Mouse (Mus musculus): Measurements from ENCODE around the gene Yars2. TPM values are rescaled to one million over a fixed set of nuclear protein-coding genes. Genes with fewer than 3 reads are reported as not detected.
"Not testable (repeated sequence)": the region's sequence is repeated elsewhere in the genome, so short reads cannot be mapped to it uniquely, and the experiment has no call there.

Gene Yars2
- polyA plus RNA-seq, 1 experiment from 2014 or later: 26.2 TPM

- H3K9me3 ChIP-seq (ENCODE audit: control insufficient read depth, low read length): no peaks in the 10 kb centered on the region
- no peak overlapping the region for H3K4me2 ChIP-seq (ENCODE audit: low read length)
- no peak overlapping the region for H3K27ac ChIP-seq (ENCODE audit: low read length)
- 75% methylated on average over 6 of the region's 6 CpGs for WGBS
- H3K4me1 ChIP-seq (replicated peaks; ENCODE audit: control insufficient read depth, insufficient read depth, low read length): 0 out of 2 replicates have a peak, but pooled peaks cover 4% of the 10 kb centered on the region
- H3K27me3 ChIP-seq (replicated peaks; ENCODE audit: control insufficient read depth, insufficient read depth, low read length): no peaks in the 10 kb centered on the region
- no peak overlapping the region for H3K9ac ChIP-seq (replicated peaks; ENCODE audit: low read depth, low read length)
- no peaks in the 10 kb centered on the region for H3K36me3 ChIP-seq (ENCODE audit: control insufficient read depth, insufficient read depth)
- no peak for ATAC-seq
- no peak overlapping the region for H3K4me3 ChIP-seq (replicated peaks; ENCODE audit: low read length)
Observed at GRCm38 (mm10) chr16:16273752-16274151, 29.0 kb upstream of the Yars2 start.

GRCm38 (mm10) chr16:16303138-16303827, 518 bp downstream of the Yars2 start:
- WGBS: under 1% methylated on average over 61 of the region's 61 CpGs
- Histone ChIP-seq H3K27me3 (replicated peaks; ENCODE audit: control insufficient read depth, insufficient read depth, low read length) (no peaks in the 10 kb centered on the region), H3K9me3 (ENCODE audit: control insufficient read depth, low read length) (no peaks in the 10 kb centered on the region), H3K36me3 (ENCODE audit: control insufficient read depth, insufficient read depth) (peaks cover 14% of the 10 kb centered on the region), H3K4me3 (replicated peaks; ENCODE audit: low read length) (peak overlapping the region; percentile 61), H3K27ac (ENCODE audit: low read length) (peak overlapping the region; percentile 95), H3K4me1 (replicated peaks; ENCODE audit: control insufficient read depth, insufficient read depth, low read length) (peaks cover 16% of the 10 kb centered on the region), H3K4me2 (ENCODE audit: low read length) (peak overlapping the region; percentile 84), H3K9ac (replicated peaks; ENCODE audit: low read depth, low read length) (peak overlapping the region; percentile 62)
- ATAC-seq: peak; percentile 63

GRCm38 (mm10) chr16:16303888-16304287, 1.1 kb downstream of the Yars2 start:
- Histone ChIP-seq H3K9ac (replicated peaks; ENCODE audit: low read depth, low read length) (no peak overlapping the region; the same call in 1 of the 2 replicates), H3K27me3 (replicated peaks; ENCODE audit: control insufficient read depth, insufficient read depth, low read length) (no peaks in the 10 kb centered on the region), H3K27ac (ENCODE audit: low read length) (no peak overlapping the region), H3K9me3 (ENCODE audit: control insufficient read depth, low read length) (no peaks in the 10 kb centered on the region), H3K4me2 (ENCODE audit: low read length) (peak overlapping the region; percentile 84), H3K4me3 (replicated peaks; ENCODE audit: low read length) (peak overlapping the region; percentile 61), H3K36me3 (ENCODE audit: control insufficient read depth, insufficient read depth) (peaks cover 14% of the 10 kb centered on the region), H3K4me1 (replicated peaks; ENCODE audit: control insufficient read depth, insufficient read depth, low read length) (peaks cover 16% of the 10 kb centered on the region)
- 19% methylated on average over 7 of the region's 7 CpGs for WGBS
- no peak for ATAC-seq

GRCm38 (mm10) chr16:16311319-16311718, 8.6 kb downstream of the Yars2 start:
- Histone ChIP-seq H3K9me3 (ENCODE audit: control insufficient read depth, low read length) (no peaks in the 10 kb centered on the region), H3K4me3 (replicated peaks; ENCODE audit: low read length) (no peak overlapping the region), H3K27me3 (replicated peaks; ENCODE audit: control insufficient read depth, insufficient read depth, low read length) (no peaks in the 10 kb centered on the region), H3K4me1 (replicated peaks; ENCODE audit: control insufficient read depth, insufficient read depth, low read length) (no peaks in the 10 kb centered on the region), H3K36me3 (ENCODE audit: control insufficient read depth, insufficient read depth) (peaks cover 20% of the 10 kb centered on the region), H3K27ac (ENCODE audit: low read length) (no peak overlapping the region), H3K9ac (replicated peaks; ENCODE audit: low read depth, low read length) (no peak overlapping the region), H3K4me2 (ENCODE audit: low read length) (no peak overlapping the region)
- ATAC-seq: no peak; the same call in 1 of the 2 replicates
- WGBS: 84% methylated on average over 5 of the region's 5 CpGs

GRCm38 (mm10) chr16:16325775-16326336, 23.1 kb downstream of the Yars2 start:
- WGBS: 64% methylated on average over 5 of the region's 5 CpGs
- no peaks in the 10 kb centered on the region for H3K9me3 ChIP-seq (ENCODE audit: control insufficient read depth, low read length)
- H3K4me2 ChIP-seq (ENCODE audit: low read length): no peak overlapping the region
- no peak overlapping the region for H3K9ac ChIP-seq (replicated peaks; ENCODE audit: low read depth, low read length)
- H3K27me3 ChIP-seq (replicated peaks; ENCODE audit: control insufficient read depth, insufficient read depth, low read length): no peaks in the 10 kb centered on the region
- ATAC-seq: no peak
- H3K27ac ChIP-seq (ENCODE audit: low read length): no peak overlapping the region
- no peaks in the 10 kb centered on the region for H3K4me1 ChIP-seq (replicated peaks; ENCODE audit: control insufficient read depth, insufficient read depth, low read length)
- no peak overlapping the region for H3K4me3 ChIP-seq (replicated peaks; ENCODE audit: low read length)
- peaks cover 23% of the 10 kb centered on the region for H3K36me3 ChIP-seq (ENCODE audit: control insufficient read depth, insufficient read depth)

GRCm38 (mm10) chr16:16346420-16346819, 43.7 kb downstream of the Yars2 start:
- Histone ChIP-seq H3K27ac (ENCODE audit: low read length) (no peak overlapping the region), H3K27me3 (replicated peaks; ENCODE audit: control insufficient read depth, insufficient read depth, low read length) (no peaks in the 10 kb centered on the region), H3K9me3 (ENCODE audit: control insufficient read depth, low read length) (no peaks in the 10 kb centered on the region; the same call in 1 of the 2 replicates), H3K4me3 (replicated peaks; ENCODE audit: low read length) (no peak overlapping the region), H3K9ac (replicated peaks; ENCODE audit: low read depth, low read length) (no peak overlapping the region), H3K4me1 (replicated peaks; ENCODE audit: control insufficient read depth, insufficient read depth, low read length) (no peaks in the 10 kb centered on the region), H3K36me3 (ENCODE audit: control insufficient read depth, insufficient read depth) (0 out of 2 replicates have a peak, but pooled peaks cover 2% of the 10 kb centered on the region), H3K4me2 (ENCODE audit: low read length) (no peak overlapping the region)
- 85% methylated on average over 5 of the region's 5 CpGs for WGBS
- no peak for ATAC-seq

GRCm38 (mm10) chr16:16357908-16358307, 55.1 kb downstream of the Yars2 start:
- WGBS: 8% methylated on average over 6 of the region's 6 CpGs
- Histone ChIP-seq H3K27ac (ENCODE audit: low read length) (no peak overlapping the region; the same call in 1 of the 2 replicates), H3K9me3 (ENCODE audit: control insufficient read depth, low read length) (peaks cover under 1% of the 10 kb centered on the region)

GRCm38 (mm10) chr16:16358481-16359100, 55.8 kb downstream of the Yars2 start, which contains the start of gene Dnm1l:
TSS of gene Dnm1l (minus strand) at chr16:16358959.
- peak within 1 kb of the TSS; percentile 78 for H3K4me2 ChIP-seq (ENCODE audit: low read length)
- peak within 1 kb of the TSS; percentile 86 for H3K27ac ChIP-seq (ENCODE audit: low read length)
- ATAC-seq: peak; percentile 100
- under 1% methylated on average over 55 of the region's 55 CpGs for WGBS
- no peaks in the 10 kb centered on the region for H3K36me3 ChIP-seq (ENCODE audit: control insufficient read depth, insufficient read depth)
- no peaks in the 10 kb centered on the region for H3K9me3 ChIP-seq (ENCODE audit: control insufficient read depth, low read length)
- peak within 1 kb of the TSS; percentile 99 for H3K4me3 ChIP-seq (replicated peaks; ENCODE audit: low read length)
- H3K4me1 ChIP-seq (replicated peaks; ENCODE audit: control insufficient read depth, insufficient read depth, low read length): peaks cover 7% of the 10 kb centered on the region
- H3K27me3 ChIP-seq (replicated peaks; ENCODE audit: control insufficient read depth, insufficient read depth, low read length): no peaks in the 10 kb centered on the region
- peak within 1 kb of the TSS; percentile 96 for H3K9ac ChIP-seq (replicated peaks; ENCODE audit: low read depth, low read length)

More at GRCm38 (mm10) chr16:16357908-16358307, 55.1 kb downstream of the Yars2 start:
- H3K36me3 ChIP-seq (ENCODE audit: control insufficient read depth, insufficient read depth): no peaks in the 10 kb centered on the region; the same call in 1 of the 2 replicates
- H3K27me3 ChIP-seq (replicated peaks; ENCODE audit: control insufficient read depth, insufficient read depth, low read length): no peaks in the 10 kb centered on the region
- peak overlapping the region; percentile 96 for H3K9ac ChIP-seq (replicated peaks; ENCODE audit: low read depth, low read length)
- peaks cover 7% of the 10 kb centered on the region for H3K4me1 ChIP-seq (replicated peaks; ENCODE audit: control insufficient read depth, insufficient read depth, low read length)
- peak overlapping the region; percentile 78 for H3K4me2 ChIP-seq (ENCODE audit: low read length)
- ATAC-seq: no peak
- H3K4me3 ChIP-seq (replicated peaks; ENCODE audit: low read length): peak overlapping the region; percentile 99

GRCm38 (mm10) chr16:16359101-16359482, 56.3 kb downstream of the Yars2 start:
- not testable (repeated sequence) for ATAC-seq; H3K4me1 ChIP-seq (replicated peaks; ENCODE audit: control insufficient read depth, insufficient read depth, low read length); H3K9me3 ChIP-seq (ENCODE audit: control insufficient read depth, low read length); H3K27me3 ChIP-seq (replicated peaks; ENCODE audit: control insufficient read depth, insufficient read depth, low read length); H3K36me3 ChIP-seq (ENCODE audit: control insufficient read depth, insufficient read depth); H3K27ac ChIP-seq (ENCODE audit: low read length)
- Histone ChIP-seq H3K4me2 (ENCODE audit: low read length) (peak overlapping the region; percentile 78), H3K4me3 (replicated peaks; ENCODE audit: low read length) (peak overlapping the region; percentile 99), H3K9ac (replicated peaks; ENCODE audit: low read depth, low read length) (peak overlapping the region; percentile 96; the same call in 1 of the 2 replicates)
- WGBS: 58% methylated on average over 9 of the region's 9 CpGs
